Mouse (Mus musculus): ENCODE data around the gene Myoz1. TPM values are rescaled to one million over a fixed set of nuclear protein-coding genes. Genes with fewer than 3 reads are reported as not detected.
A peak's percentile ranks its signal among the peaks of the same experiment; 100 is the strongest.

Myoz1 gene
- polyA plus RNA-seq, 1 experiment = not detected

DNA sequence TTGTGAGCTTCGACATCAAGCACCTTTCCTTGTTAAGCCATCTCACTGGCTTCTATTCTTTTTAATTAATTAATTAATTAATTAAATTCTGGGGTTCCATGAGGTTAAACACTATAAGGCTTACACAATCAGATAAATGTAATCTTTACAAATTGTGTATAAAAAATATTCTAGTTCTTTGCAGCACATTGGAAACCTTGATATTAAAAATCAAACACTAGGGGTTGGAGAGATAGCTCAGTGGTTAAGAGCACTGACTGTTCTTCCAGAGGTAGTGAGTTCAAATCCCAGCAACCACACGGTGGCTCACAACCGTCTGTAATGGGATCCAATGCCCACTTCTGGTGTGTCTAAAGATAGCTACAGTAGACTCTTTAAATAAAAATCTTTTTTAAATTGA lies 33.4 kb downstream of the Myoz1 start:
- H3K4me1 ChIP-seq = peaks cover 63% of the 10 kb centered on the region
- H3K4me3 ChIP-seq (replicated peaks) = no peak overlapping the region
- no peaks in the 10 kb centered on the region for H3K27me3 ChIP-seq (replicated peaks)
- TF ChIP-seq GATA1 (IDR thresholded peaks at IDR 0.05; ENCODE audit: borderline replicate concordance, low read length) = no peak
- no peak for TF ChIP-seq FLI1 (IDR thresholded peaks at IDR 0.05; ENCODE audit: low read length)
- H3K36me3 ChIP-seq (replicated peaks; ENCODE audit: low read length) = peaks cover 3% of the 10 kb centered on the region
- no peaks in the 10 kb centered on the region for H3K9me3 ChIP-seq

DNA sequence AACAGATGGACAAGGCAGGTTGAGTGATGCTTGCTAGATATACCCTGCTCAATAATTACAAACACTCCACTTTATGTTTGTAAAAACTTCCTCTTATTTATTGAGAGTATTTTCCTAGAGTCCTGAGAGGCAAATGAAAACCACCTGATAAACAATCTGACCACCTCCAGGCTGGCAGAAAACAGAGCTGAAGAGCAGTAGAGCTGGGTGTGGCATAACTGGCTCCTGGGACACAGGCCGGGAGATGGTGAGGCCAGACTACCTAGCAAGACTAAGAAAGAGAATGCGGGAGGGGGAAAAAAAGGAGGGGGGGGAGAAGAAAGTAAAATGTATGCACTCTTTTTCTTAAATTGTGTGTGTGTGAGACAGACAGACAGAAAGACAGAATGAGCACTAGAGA lies 33.9 kb downstream of the Myoz1 start:
- no peak overlapping the region for H3K4me3 ChIP-seq (replicated peaks)
- peaks cover 63% of the 10 kb centered on the region for H3K4me1 ChIP-seq
- H3K27me3 ChIP-seq (replicated peaks) = no peaks in the 10 kb centered on the region
- TF ChIP-seq FLI1 (IDR thresholded peaks at IDR 0.05; ENCODE audit: low read length) (no peak), GATA1 (IDR thresholded peaks at IDR 0.05; ENCODE audit: borderline replicate concordance, low read length) (no peak)
- no peaks in the 10 kb centered on the region for H3K9me3 ChIP-seq
- H3K36me3 ChIP-seq (replicated peaks; ENCODE audit: low read length) = peaks cover 3% of the 10 kb centered on the region

DNA sequence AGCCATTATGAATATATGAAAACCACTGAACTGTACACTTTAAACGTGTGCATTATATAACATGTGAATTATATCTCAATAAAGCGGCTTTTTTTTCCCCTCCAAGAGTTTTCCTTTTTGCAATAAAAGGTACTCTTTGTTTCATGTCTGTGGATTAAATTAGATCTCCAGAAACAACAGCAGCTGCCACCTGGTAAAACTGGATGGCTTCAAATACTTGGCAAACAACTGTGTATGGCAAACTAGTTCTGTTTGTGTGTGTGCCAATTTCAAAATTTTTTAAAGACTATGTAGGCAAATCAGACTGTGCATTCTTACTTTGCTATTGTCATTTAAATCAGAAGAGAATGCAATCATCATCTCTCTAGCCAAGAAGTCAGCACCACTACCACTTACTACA lies 34.4 kb downstream of the Myoz1 start:
- H3K4me3 ChIP-seq (replicated peaks) = no peak overlapping the region
- H3K27me3 ChIP-seq (replicated peaks) = no peaks in the 10 kb centered on the region
- TF ChIP-seq GATA1 (IDR thresholded peaks at IDR 0.05; ENCODE audit: borderline replicate concordance, low read length) (no peak), FLI1 (IDR thresholded peaks at IDR 0.05; ENCODE audit: low read length) (no peak)
- peaks cover 61% of the 10 kb centered on the region for H3K4me1 ChIP-seq
- peaks cover 3% of the 10 kb centered on the region for H3K36me3 ChIP-seq (replicated peaks; ENCODE audit: low read length)
- H3K9me3 ChIP-seq = no peaks in the 10 kb centered on the region

DNA sequence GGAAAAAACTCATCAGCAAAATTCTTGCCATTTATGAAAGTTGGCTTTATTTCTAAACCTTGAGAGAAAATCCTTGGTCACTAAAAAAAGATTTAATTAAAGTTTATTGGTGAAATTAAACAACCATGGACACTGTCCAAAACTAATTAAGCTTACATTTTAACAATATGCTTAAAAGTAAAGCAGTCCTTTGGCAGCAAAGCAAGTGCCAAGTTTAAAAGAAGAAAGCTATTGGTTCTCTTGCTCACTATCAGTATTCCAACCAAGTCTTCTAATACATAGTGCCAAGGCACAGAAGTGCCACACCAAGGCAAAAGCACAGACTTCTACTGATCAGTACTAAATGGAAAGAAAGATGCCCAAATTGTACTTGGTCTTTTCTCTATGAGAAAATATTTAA lies 37.2 kb downstream of the Myoz1 start:
- H3K36me3 ChIP-seq (replicated peaks; ENCODE audit: low read length) = peaks cover 7% of the 10 kb centered on the region
- no peak for TF ChIP-seq GATA1 (IDR thresholded peaks at IDR 0.05; ENCODE audit: borderline replicate concordance, low read length)
- no peak for TF ChIP-seq FLI1 (IDR thresholded peaks at IDR 0.05; ENCODE audit: low read length)

DNA sequence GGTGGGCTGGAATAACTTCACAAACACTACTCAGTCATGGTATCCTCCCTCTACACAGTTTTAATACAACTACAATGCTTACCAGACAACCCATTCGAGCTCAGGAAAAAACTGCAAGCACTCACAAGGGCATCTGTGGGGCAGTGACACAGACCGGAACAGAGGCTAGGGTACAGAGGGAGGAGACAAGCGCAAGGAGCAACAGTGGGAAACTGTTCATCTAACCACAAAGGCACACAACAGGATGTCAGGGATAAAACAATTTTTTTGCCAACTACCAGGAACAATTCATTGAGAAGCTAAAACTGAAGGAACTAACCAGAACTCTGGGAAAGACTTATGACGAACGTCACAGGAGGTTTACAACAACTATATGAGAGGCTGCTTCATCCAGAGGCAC lies 38.1 kb downstream of the Myoz1 start:
- H3K4me3 ChIP-seq (replicated peaks) = peak overlapping the region; percentile 89
- H3K27me3 ChIP-seq (replicated peaks) = no peaks in the 10 kb centered on the region
- peaks cover 64% of the 10 kb centered on the region for H3K4me1 ChIP-seq
- H3K36me3 ChIP-seq (replicated peaks; ENCODE audit: low read length) = peaks cover 7% of the 10 kb centered on the region
- no peak for TF ChIP-seq FLI1 (IDR thresholded peaks at IDR 0.05; ENCODE audit: low read length)
- no peak for TF ChIP-seq GATA1 (IDR thresholded peaks at IDR 0.05; ENCODE audit: borderline replicate concordance, low read length)
- H3K9me3 ChIP-seq = no peaks in the 10 kb centered on the region

More for the DNA sequence above, 37.2 kb downstream of the Myoz1 start:
- Histone ChIP-seq H3K27me3 (replicated peaks) (no peaks in the 10 kb centered on the region), H3K9me3 (no peaks in the 10 kb centered on the region), H3K4me3 (replicated peaks) (no peak overlapping the region), H3K4me1 (peaks cover 72% of the 10 kb centered on the region)

DNA sequence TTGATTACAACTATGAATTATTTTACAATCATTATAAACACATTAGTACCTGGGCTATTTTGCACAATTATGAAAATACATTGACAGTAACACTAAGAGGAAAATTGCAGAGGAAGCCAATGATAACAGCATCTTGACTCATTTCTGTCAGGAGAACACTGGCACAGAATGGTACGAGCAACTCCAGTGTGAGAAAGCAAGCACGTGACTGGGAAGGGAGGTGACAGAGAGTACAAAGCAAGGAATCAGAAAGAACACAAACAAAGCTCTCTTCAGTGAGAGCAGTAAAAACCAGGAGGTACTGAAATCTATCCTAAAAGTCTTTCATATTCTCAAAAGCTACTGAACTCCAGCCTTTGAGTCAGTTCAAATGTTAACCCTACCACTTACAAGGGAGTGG lies 39.9 kb downstream of the Myoz1 start:
- Histone ChIP-seq H3K4me1 (peaks cover 62% of the 10 kb centered on the region), H3K4me3 (replicated peaks) (peak overlapping the region; percentile 88)

DNA sequence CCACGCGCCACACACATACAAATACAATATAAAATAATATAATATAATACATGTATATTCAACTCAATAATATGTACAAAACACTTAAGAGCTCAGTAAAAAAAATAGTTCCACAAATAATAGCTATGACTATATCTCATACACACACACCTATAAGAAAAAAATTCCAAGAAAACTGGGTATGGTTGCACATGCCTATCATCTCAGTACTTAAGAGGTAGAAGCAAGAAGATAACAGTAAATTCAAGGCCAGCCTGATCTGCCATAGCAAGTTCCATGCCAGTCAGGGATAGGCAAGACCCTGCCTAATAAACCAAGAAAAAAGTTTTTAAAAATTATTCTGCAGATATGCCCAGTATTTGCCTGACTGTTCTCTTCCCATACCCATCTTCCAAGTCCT lies 41.3 kb downstream of the Myoz1 start:
- no peaks in the 10 kb centered on the region for H3K9me3 ChIP-seq
- H3K36me3 ChIP-seq (replicated peaks; ENCODE audit: low read length) = peaks cover 19% of the 10 kb centered on the region
- TF ChIP-seq GATA1 (IDR thresholded peaks at IDR 0.05; ENCODE audit: borderline replicate concordance, low read length) = no peak
- no peak for TF ChIP-seq FLI1 (IDR thresholded peaks at IDR 0.05; ENCODE audit: low read length)
- no peaks in the 10 kb centered on the region for H3K27me3 ChIP-seq (replicated peaks)
- peaks cover 59% of the 10 kb centered on the region for H3K4me1 ChIP-seq
- no peak overlapping the region for H3K4me3 ChIP-seq (replicated peaks)

More for the DNA sequence above, 39.9 kb downstream of the Myoz1 start:
- Histone ChIP-seq H3K9me3 (no peaks in the 10 kb centered on the region), H3K27me3 (replicated peaks) (no peaks in the 10 kb centered on the region), H3K36me3 (replicated peaks; ENCODE audit: low read length) (peaks cover 19% of the 10 kb centered on the region)
- no peak for TF ChIP-seq FLI1 (IDR thresholded peaks at IDR 0.05; ENCODE audit: low read length)
- TF ChIP-seq GATA1 (IDR thresholded peaks at IDR 0.05; ENCODE audit: borderline replicate concordance, low read length) = no peak

DNA sequence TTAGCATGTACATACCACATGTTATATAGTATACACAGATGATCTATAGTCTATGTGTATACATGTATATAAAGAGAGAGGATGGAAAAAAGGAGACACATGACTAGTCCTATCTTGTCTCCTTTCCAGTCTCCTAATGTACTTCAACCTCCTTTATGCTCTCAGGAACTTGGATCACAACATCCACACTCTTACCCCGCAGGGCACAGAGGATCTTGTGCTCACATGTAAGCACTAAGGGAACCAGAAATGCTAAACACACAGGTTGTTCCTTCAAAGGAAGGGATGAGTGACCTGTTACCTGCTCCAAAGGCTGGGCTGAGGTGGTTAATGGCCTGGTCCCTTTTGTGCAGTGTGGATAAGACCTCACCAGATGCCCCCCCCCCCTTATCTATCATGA lies 43.5 kb downstream of the Myoz1 start:
- peaks cover 51% of the 10 kb centered on the region for H3K4me1 ChIP-seq
- H3K27me3 ChIP-seq (replicated peaks) = no peaks in the 10 kb centered on the region
- no peaks in the 10 kb centered on the region for H3K9me3 ChIP-seq
- TF ChIP-seq GATA1 (IDR thresholded peaks at IDR 0.05; ENCODE audit: borderline replicate concordance, low read length) (no peak), FLI1 (IDR thresholded peaks at IDR 0.05; ENCODE audit: low read length) (no peak)
- H3K36me3 ChIP-seq (replicated peaks; ENCODE audit: low read length) = peaks cover 27% of the 10 kb centered on the region
- no peak overlapping the region for H3K4me3 ChIP-seq (replicated peaks)

DNA sequence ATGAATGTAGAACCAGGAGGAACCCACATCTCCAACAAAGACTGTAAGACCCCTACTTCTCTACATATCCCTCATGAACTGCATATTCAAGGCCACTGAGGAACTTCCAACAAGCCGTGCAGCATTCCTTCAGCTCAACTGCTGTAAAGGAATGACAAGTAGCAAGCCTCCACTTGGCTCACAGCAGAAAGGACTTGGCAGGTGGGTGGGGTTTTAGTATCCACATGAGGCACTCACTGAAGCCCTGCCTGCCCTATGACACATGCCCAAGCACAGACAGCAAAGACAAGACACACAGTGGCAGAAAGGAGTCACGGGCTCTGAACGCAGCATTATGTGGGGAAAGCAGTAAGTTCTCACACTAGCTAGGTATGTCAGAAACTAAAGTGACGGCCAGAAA lies 46.2 kb downstream of the Myoz1 start:
- no peak for TF ChIP-seq FLI1 (IDR thresholded peaks at IDR 0.05; ENCODE audit: low read length)
- Histone ChIP-seq H3K9me3 (no peaks in the 10 kb centered on the region), H3K4me3 (replicated peaks) (no peak overlapping the region), H3K27me3 (replicated peaks) (no peaks in the 10 kb centered on the region), H3K36me3 (replicated peaks; ENCODE audit: low read length) (peaks cover 49% of the 10 kb centered on the region), H3K4me1 (peaks cover 43% of the 10 kb centered on the region)

DNA sequence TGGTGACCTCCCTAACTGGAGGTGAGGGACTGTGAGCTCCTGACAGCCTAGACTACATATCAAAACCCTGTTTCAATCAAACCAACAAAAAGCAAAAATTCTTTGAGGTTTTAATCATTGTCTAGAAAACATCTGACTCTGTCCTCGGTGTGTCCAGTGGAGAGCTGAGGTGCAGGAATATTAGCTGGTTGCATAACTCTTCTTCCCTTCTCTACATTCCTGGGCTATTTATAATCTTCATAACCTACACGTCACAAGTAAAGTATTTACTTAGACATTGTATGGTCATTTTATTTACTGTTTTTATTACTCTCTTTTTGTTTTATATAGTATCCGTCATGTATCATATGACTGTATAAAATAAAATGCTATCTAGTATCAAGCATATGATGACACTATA lies 46.8 kb downstream of the Myoz1 start:
- peaks cover 37% of the 10 kb centered on the region for H3K4me1 ChIP-seq
- H3K27me3 ChIP-seq (replicated peaks) = no peaks in the 10 kb centered on the region
- TF ChIP-seq GATA1 (IDR thresholded peaks at IDR 0.05; ENCODE audit: borderline replicate concordance, low read length) (no peak), FLI1 (IDR thresholded peaks at IDR 0.05; ENCODE audit: low read length) (no peak)
- H3K9me3 ChIP-seq = no peaks in the 10 kb centered on the region
- no peak overlapping the region for H3K4me3 ChIP-seq (replicated peaks)
- peaks cover 50% of the 10 kb centered on the region for H3K36me3 ChIP-seq (replicated peaks; ENCODE audit: low read length)

All from megakaryocyte, embryonic 14.5 days (primary cell).